Mouse (Mus musculus) neural tube, embryonic 11.5 days (tissue): ENCODE results near the gene Gm3629. TPM values are rescaled to one million over a fixed set of nuclear protein-coding genes. Genes with fewer than 3 reads are reported as not detected.
"Not testable (repeated sequence)": the region's sequence is repeated elsewhere in the genome, so short reads cannot be mapped to it uniquely, and the experiment has no call there.

ENCODE experiments used
- ATAC-seq: fragments of 200-750 bp; cut with Nextera tagmentation; 2 replicates; pipeline ENCODE4 v1.8.0; 2017; ENCODE audit warnings: moderate number of reproducible peaks, mild to moderate bottlenecking, moderate TSS enrichment, moderate library complexity; ENCODE audit not compliant: insufficient read depth, low FRiP score, low TSS enrichment
- DNase-seq: peaks from one replicate; pipeline ENCODE4 v3.0.0-alpha.2; 2015; ENCODE audit warnings: low spot score
- H3K27ac ChIP-seq: fragments of 300-500 bp; sonication (generic); 2 replicates; pipeline ENCODE4 v1.5.1; 2014; ENCODE audit warnings: low read depth, mild to moderate bottlenecking, low read length
- H3K27me3 ChIP-seq: fragments of 300-500 bp; sonication (generic); 2 replicates; pipeline ENCODE4 v1.6.1; 2014; ENCODE audit warnings: mild to moderate bottlenecking, low read length, mixed read lengths; ENCODE audit not compliant: control insufficient read depth, insufficient read depth
- H3K36me3 ChIP-seq: fragments of 300-500 bp; sonication (generic); 2 replicates; pipeline ENCODE4 v1.6.1; 2014; ENCODE audit warnings: mild to moderate bottlenecking, low read length, moderate library complexity, mixed read lengths; ENCODE audit not compliant: control insufficient read depth, insufficient read depth
- H3K4me1 ChIP-seq: fragments of 300-500 bp; sonication (generic); 2 replicates; pipeline ENCODE4 v1.6.1; 2014; ENCODE audit warnings: low read length, mixed read lengths; ENCODE audit not compliant: control insufficient read depth, insufficient read depth
- H3K4me2 ChIP-seq: fragments of 300-500 bp; sonication (generic); 2 replicates; pipeline ENCODE4 v1.6.1; 2014; ENCODE audit warnings: low read depth, mild to moderate bottlenecking, moderate library complexity
- H3K4me3 ChIP-seq: fragments of 300-500 bp; sonication (generic); 2 replicates; pipeline ENCODE4 v1.5.1; 2014; ENCODE audit warnings: low read depth, low read length
- H3K9ac ChIP-seq: fragments of 300-500 bp; sonication (generic); 2 replicates; pipeline ENCODE4 v1.6.1; 2014; ENCODE audit warnings: mild to moderate bottlenecking, low read length
- H3K9me3 ChIP-seq: fragments of 300-500 bp; sonication (generic); 2 replicates; pipeline ENCODE4 v1.6.1; 2016; ENCODE audit warnings: low read length; ENCODE audit not compliant: control insufficient read depth
- WGBS: fragments of 180-500 bp; shearing (Covaris S2); extraction: QIAGEN DNeasy Blood & Tissue Kit; methylation state at CpG from one replicate; pipeline ENCODE4 v1.1.7; 2014; 5-methylcytosine and 5-hydroxymethylcytosine counted together
- polyA plus RNA-seq: library from polyadenylated mRNA; unstranded; fragments of >200 nt; fragmentation: Nextera tagmentation; extraction: Ambion mirVana; gene quantifications from 2 replicates; pipeline ENCODE4 v1.2.1, GENCODE M21; 2014

Gm3629 gene
- polyA plus RNA-seq, result 0.14 TPM in 1 of 2 replicates, not detected in the other

- not testable (repeated sequence) for H3K9me3 ChIP-seq, H3K4me3 ChIP-seq, H3K27me3 ChIP-seq, H3K27ac ChIP-seq, H3K36me3 ChIP-seq, H3K4me1 ChIP-seq, H3K4me2 ChIP-seq, ATAC-seq, H3K9ac ChIP-seq, DNase-seq
- 11% methylated on average over 1 of the region's 2 CpGs for WGBS
These were observed at the start of gene Gm3629 for GRCm38 (mm10) chr14:6590513-6590912. Gene Gm3629 (minus strand): TSS chr14:6590613.

- 55% methylated on average over 1 of the region's 2 CpGs for WGBS
- not testable (repeated sequence) for H3K36me3 ChIP-seq, H3K9ac ChIP-seq, H3K27me3 ChIP-seq, ATAC-seq, DNase-seq, H3K27ac ChIP-seq, H3K4me3 ChIP-seq, H3K4me1 ChIP-seq, H3K4me2 ChIP-seq, H3K9me3 ChIP-seq
These were observed 31.9 kb upstream of the Gm3629 start, which contains the start of gene Gm3460 for GRCm38 (mm10) chr14:6622318-6622717. Gene Gm3460 (minus strand): TSS chr14:6622418.

- H3K4me3 ChIP-seq, DNase-seq, H3K4me2 ChIP-seq, H3K27ac ChIP-seq, H3K27me3 ChIP-seq, H3K9ac ChIP-seq, H3K9me3 ChIP-seq, H3K4me1 ChIP-seq, ATAC-seq, H3K36me3 ChIP-seq: not testable (repeated sequence)
- no CpG with 5 or more reads among the region's 1 CpGs for WGBS
These were observed 16.0 kb upstream of the Gm3629 start for GRCm38 (mm10) chr14:6606436-6606835.

- H3K27ac ChIP-seq, ATAC-seq, H3K27me3 ChIP-seq, H3K36me3 ChIP-seq, H3K4me1 ChIP-seq, H3K9me3 ChIP-seq: not testable (repeated sequence)
- under 1% methylated on average over 13 of the region's 20 CpGs for WGBS
- peak overlapping the region; percentile 14; the same call in 1 of the 2 replicates for H3K9ac ChIP-seq
- peak overlapping the region; percentile 45 for H3K4me2 ChIP-seq
- H3K4me3 ChIP-seq, result peak overlapping the region; percentile 25
- DNase-seq, result peak; percentile 69
These were observed 14.6 kb upstream of the Gm3629 start for GRCm38 (mm10) chr14:6605004-6605403.

GRCm38 (mm10) chr14:6604551-6604950 is 14.1 kb upstream of the Gm3629 start:
- not testable (repeated sequence) for H3K27ac ChIP-seq, H3K9me3 ChIP-seq, H3K4me1 ChIP-seq, H3K9ac ChIP-seq, ATAC-seq, H3K27me3 ChIP-seq, H3K36me3 ChIP-seq
- Histone ChIP-seq H3K4me3 (peak overlapping the region; percentile 25), H3K4me2 (peak overlapping the region; percentile 45)
- 8% methylated on average over 19 of the region's 20 CpGs for WGBS
- DNase-seq, result peak; percentile 34

- not testable (repeated sequence) for H3K4me3 ChIP-seq, H3K36me3 ChIP-seq, H3K9ac ChIP-seq, H3K27ac ChIP-seq, H3K4me2 ChIP-seq, DNase-seq, H3K9me3 ChIP-seq, H3K27me3 ChIP-seq, ATAC-seq, H3K4me1 ChIP-seq
- whole genome bisulfite sequencing, result no CpG with 5 or more reads among the region's 2 CpGs
These were observed 53.2 kb downstream of the Gm3629 start, which contains the start of gene Gm8356 for GRCm38 (mm10) chr14:6537190-6537589. Gene Gm8356 (minus strand): TSS chr14:6537290.

Other genes starting within 250 kb of the Gm3629 start
- not detected in 2 replicates for gene Gm3618, start 246.9 kb downstream of the Gm3629 start, polyA plus RNA-seq
- gene Gm16440, start 200.3 kb downstream of the Gm3629 start, polyA plus RNA-seq, result not detected in 2 replicates
- 1.5 and 1.8 TPM in 2 replicates for gene Gm3591, start 178.1 kb downstream of the Gm3629 start, polyA plus RNA-seq
- gene Gm3594, start 146.0 kb downstream of the Gm3629 start, polyA plus RNA-seq, result not detected in 2 replicates
- gene Gm8356, start 53.3 kb downstream of the Gm3629 start, polyA plus RNA-seq, result not detected in 2 replicates
- gene Gm3460, start 31.8 kb upstream of the Gm3629 start, polyA plus RNA-seq, result not detected in 2 replicates
- gene Gm10251, start 93.6 kb upstream of the Gm3629 start, polyA plus RNA-seq, result not detected in 2 replicates
- gene Gm8050, start 129.6 kb upstream of the Gm3629 start, polyA plus RNA-seq, result not detected in 2 replicates
- gene Gm3636, start 151.7 kb upstream of the Gm3629 start, polyA plus RNA-seq, result 6.2 and 7.7 TPM in 2 replicates
- gene Gm8362, start 183.8 kb upstream of the Gm3629 start, polyA plus RNA-seq, result not detected in 2 replicates
- gene Gm3642, start 249.7 kb upstream of the Gm3629 start, polyA plus RNA-seq, result not detected in 2 replicates